Mouse (Mus musculus) liver, embryonic 15.5 days (tissue): ENCODE data around the gene Dnajb11. TPM values are rescaled to one million over a fixed set of nuclear protein-coding genes. Genes with fewer than 3 reads are reported as not detected.

Experiments used
- ATAC-seq: fragments of 200-750 bp; cut with Nextera tagmentation; 2 replicates; pipeline ENCODE4 v1.8.0; 2017; ENCODE audit warnings: moderate number of reproducible peaks, mild to moderate bottlenecking, moderate library complexity; ENCODE audit not compliant: insufficient read depth
- H3K27ac ChIP-seq: fragments of 300-500 bp; sonication (generic); replicated peaks from 2 replicates; pipeline ENCODE4 v1.5.1; 2015; ENCODE audit warnings: mild to moderate bottlenecking, inconsistent platforms
- H3K27me3 ChIP-seq: fragments of 300-500 bp; sonication (generic); 2 replicates; pipeline ENCODE4 v1.6.1; 2015; ENCODE audit warnings: mild to moderate bottlenecking, inconsistent platforms
- H3K36me3 ChIP-seq: fragments of 300-500 bp; sonication (generic); replicated peaks from 2 replicates; pipeline ENCODE4 v1.6.1; 2015; ENCODE audit warnings: moderate library complexity, mild to moderate bottlenecking, inconsistent platforms
- H3K4me1 ChIP-seq: fragments of 300-500 bp; sonication (generic); replicated peaks from 2 replicates; pipeline ENCODE4 v1.6.1; 2015; ENCODE audit warnings: inconsistent platforms
- H3K4me2 ChIP-seq: fragments of 300-500 bp; sonication (generic); 2 replicates; pipeline ENCODE4 v1.6.1; 2015; ENCODE audit warnings: moderate library complexity, mild to moderate bottlenecking, inconsistent platforms
- H3K4me3 ChIP-seq: fragments of 300-500 bp; sonication (generic); replicated peaks from 2 replicates; pipeline ENCODE4 v1.5.1; 2015; ENCODE audit warnings: mild to moderate bottlenecking, inconsistent platforms
- H3K9ac ChIP-seq: fragments of 300-500 bp; sonication (generic); 2 replicates; pipeline ENCODE4 v1.6.1; 2015; ENCODE audit warnings: moderate library complexity, mild to moderate bottlenecking, inconsistent platforms
- H3K9me3 ChIP-seq: fragments of 300-500 bp; sonication (generic); replicated peaks from 2 replicates; pipeline ENCODE4 v1.6.1; 2016; ENCODE audit warnings: inconsistent platforms
- WGBS: fragments of 180-500 bp; shearing (Covaris S2); methylation state at CpG from one replicate; pipeline ENCODE4 v1.1.7; 2015; ENCODE audit warnings: mixed read lengths; ENCODE audit not compliant: insufficient replicate concordance; 5-methylcytosine and 5-hydroxymethylcytosine counted together
- polyA plus RNA-seq: library from polyadenylated mRNA; unstranded; fragments of >200 nt; fragmentation: Nextera tagmentation; extraction: Ambion mirVana; gene quantifications from 2 replicates; pipeline ENCODE4 v1.2.1, GENCODE M21; 2015

The Dnajb11 gene
- 58.3 and 60.7 TPM in 2 replicates for polyA plus RNA-seq

GRCm38 (mm10) chr16:22857431-22858113 lies at the start of gene Dnajb11, which contains the start of gene Tbccd1:
Gene Dnajb11 (plus strand): TSS chr16:22857845.
Gene Tbccd1 (minus strand): TSS chr16:22857669.
- peaks cover 52% of the 10 kb centered on the region for H3K4me1 ChIP-seq

GRCm38 (mm10) chr16:22811477-22811876 lies 46.2 kb upstream of the Dnajb11 start, which contains the start of gene Crygs:
Gene Crygs (minus strand): TSS chr16:22811577.
- no peak within 1 kb of the TSS for H3K9ac ChIP-seq

More at GRCm38 (mm10) chr16:22857431-22858113, at the start of gene Dnajb11, which contains the start of gene Tbccd1:
- WGBS: under 1% methylated on average over 62 of the region's 62 CpGs
- Histone ChIP-seq H3K27ac (peak within 1 kb of the TSS; percentile 96), H3K9ac (peak within 1 kb of the TSS; percentile 85), H3K4me3 (peak within 1 kb of the TSS; percentile 79), H3K27me3 (no peaks in the 10 kb centered on the region), H3K36me3 (peaks cover 29% of the 10 kb centered on the region), H3K4me2 (peak within 1 kb of the TSS; percentile 83), H3K9me3 (no peaks in the 10 kb centered on the region)
- ATAC-seq: peak; percentile 98

GRCm38 (mm10) chr16:22820731-22821130 lies 36.9 kb upstream of the Dnajb11 start:
- no peaks in the 10 kb centered on the region for H3K9me3 ChIP-seq
- H3K4me3 ChIP-seq: no peak overlapping the region
- H3K27ac ChIP-seq: no peak overlapping the region
- WGBS: 62% methylated on average over 8 of the region's 8 CpGs
- H3K36me3 ChIP-seq: peaks cover 83% of the 10 kb centered on the region
- no peak for ATAC-seq
- no peak overlapping the region for H3K4me2 ChIP-seq
- no peaks in the 10 kb centered on the region for H3K4me1 ChIP-seq
- no peak overlapping the region for H3K9ac ChIP-seq
- no peaks in the 10 kb centered on the region for H3K27me3 ChIP-seq

More at GRCm38 (mm10) chr16:22811477-22811876, 46.2 kb upstream of the Dnajb11 start, which contains the start of gene Crygs:
- Histone ChIP-seq H3K27ac (no peak within 1 kb of the TSS), H3K4me3 (no peak within 1 kb of the TSS), H3K4me2 (no peak within 1 kb of the TSS), H3K9me3 (no peaks in the 10 kb centered on the region), H3K36me3 (peaks cover 34% of the 10 kb centered on the region), H3K27me3 (peaks cover 5% of the 10 kb centered on the region; the same call in 1 of the 2 replicates), H3K4me1 (no peaks in the 10 kb centered on the region)
- no peak for ATAC-seq
- whole genome bisulfite sequencing: 51% methylated on average over 2 of the region's 2 CpGs

- ATAC-seq: no peak
- 79% methylated on average over 3 of the region's 3 CpGs for WGBS
- H3K4me3 ChIP-seq: no peak overlapping the region
These were observed 24.6 kb upstream of the Dnajb11 start for GRCm38 (mm10) chr16:22832932-22833525.

GRCm38 (mm10) chr16:22839146-22839857 lies 18.3 kb upstream of the Dnajb11 start:
- ATAC-seq: no peak
- H3K9me3 ChIP-seq: no peaks in the 10 kb centered on the region
- no peak overlapping the region for H3K4me2 ChIP-seq
- H3K27me3 ChIP-seq: no peaks in the 10 kb centered on the region
- H3K9ac ChIP-seq: no peak overlapping the region
- WGBS: 87% methylated on average over 3 of the region's 3 CpGs
- H3K36me3 ChIP-seq: peaks cover 76% of the 10 kb centered on the region
- H3K27ac ChIP-seq: no peak overlapping the region
- H3K4me3 ChIP-seq: no peak overlapping the region
- H3K4me1 ChIP-seq: peaks cover 15% of the 10 kb centered on the region

More at GRCm38 (mm10) chr16:22832932-22833525, 24.6 kb upstream of the Dnajb11 start:
- H3K9me3 ChIP-seq: no peaks in the 10 kb centered on the region
- no peaks in the 10 kb centered on the region for H3K4me1 ChIP-seq
- H3K27ac ChIP-seq: no peak overlapping the region
- no peaks in the 10 kb centered on the region for H3K27me3 ChIP-seq
- no peak overlapping the region for H3K9ac ChIP-seq
- H3K36me3 ChIP-seq: peaks cover 77% of the 10 kb centered on the region
- H3K4me2 ChIP-seq: no peak overlapping the region

- H3K27me3 ChIP-seq: no peaks in the 10 kb centered on the region
- H3K4me1 ChIP-seq: peaks cover 34% of the 10 kb centered on the region
- peaks cover 53% of the 10 kb centered on the region for H3K36me3 ChIP-seq
- H3K4me3 ChIP-seq: no peak overlapping the region
- no peak overlapping the region for H3K27ac ChIP-seq
- 84% methylated on average over 5 of the region's 5 CpGs for WGBS
- peak; percentile 35; the same call in 1 of the 2 replicates for ATAC-seq
- no peak overlapping the region for H3K9ac ChIP-seq
- no peak overlapping the region for H3K4me2 ChIP-seq
- H3K9me3 ChIP-seq: no peaks in the 10 kb centered on the region
These were observed 14.8 kb upstream of the Dnajb11 start for GRCm38 (mm10) chr16:22842871-22843270.

GRCm38 (mm10) chr16:22844061-22844801 lies 13.4 kb upstream of the Dnajb11 start:
- Histone ChIP-seq H3K9ac (peak overlapping the region; percentile 51), H3K4me3 (peak overlapping the region; percentile 54), H3K27ac (peak overlapping the region; percentile 70), H3K27me3 (no peaks in the 10 kb centered on the region), H3K4me1 (peaks cover 34% of the 10 kb centered on the region), H3K36me3 (peaks cover 50% of the 10 kb centered on the region), H3K9me3 (no peaks in the 10 kb centered on the region), H3K4me2 (peak overlapping the region; percentile 78)
- ATAC-seq: peak; percentile 82
- WGBS: 10% methylated on average over 26 of the region's 26 CpGs

GRCm38 (mm10) chr16:22844834-22845233 lies 12.8 kb upstream of the Dnajb11 start:
- WGBS: 56% methylated on average over 5 of the region's 5 CpGs
- Histone ChIP-seq H3K4me3 (peak overlapping the region; percentile 54), H3K4me1 (peaks cover 34% of the 10 kb centered on the region), H3K4me2 (peak overlapping the region; percentile 78), H3K9ac (peak overlapping the region; percentile 51), H3K27ac (peak overlapping the region; percentile 63), H3K9me3 (no peaks in the 10 kb centered on the region), H3K36me3 (peaks cover 47% of the 10 kb centered on the region), H3K27me3 (no peaks in the 10 kb centered on the region)
- no peak for ATAC-seq

- peaks cover 34% of the 10 kb centered on the region for H3K4me1 ChIP-seq
- H3K4me2 ChIP-seq: peak overlapping the region; percentile 78; the same call in 1 of the 2 replicates
- H3K9ac ChIP-seq: no peak overlapping the region
- H3K36me3 ChIP-seq: peaks cover 47% of the 10 kb centered on the region
- peak overlapping the region; percentile 63 for H3K27ac ChIP-seq
- H3K27me3 ChIP-seq: no peaks in the 10 kb centered on the region
- ATAC-seq: peak; percentile 40
- no peaks in the 10 kb centered on the region for H3K9me3 ChIP-seq
- WGBS: 80% methylated on average over 4 of the region's 4 CpGs
- no peak overlapping the region for H3K4me3 ChIP-seq
These were observed 12.2 kb upstream of the Dnajb11 start for GRCm38 (mm10) chr16:22845481-22845880.

GRCm38 (mm10) chr16:22847686-22848085 lies 10.0 kb upstream of the Dnajb11 start:
- WGBS: 79% methylated on average over 1 of the region's 1 CpGs
- no peak overlapping the region for H3K4me2 ChIP-seq
- no peaks in the 10 kb centered on the region for H3K27me3 ChIP-seq
- H3K27ac ChIP-seq: no peak overlapping the region
- H3K36me3 ChIP-seq: peaks cover 41% of the 10 kb centered on the region
- peaks cover 50% of the 10 kb centered on the region for H3K4me1 ChIP-seq
- H3K9ac ChIP-seq: no peak overlapping the region
- no peak for ATAC-seq
- no peak overlapping the region for H3K4me3 ChIP-seq
- H3K9me3 ChIP-seq: no peaks in the 10 kb centered on the region
